Mouse (Mus musculus): Measurements from ENCODE around the gene 4921504E06Rik.

DNA sequence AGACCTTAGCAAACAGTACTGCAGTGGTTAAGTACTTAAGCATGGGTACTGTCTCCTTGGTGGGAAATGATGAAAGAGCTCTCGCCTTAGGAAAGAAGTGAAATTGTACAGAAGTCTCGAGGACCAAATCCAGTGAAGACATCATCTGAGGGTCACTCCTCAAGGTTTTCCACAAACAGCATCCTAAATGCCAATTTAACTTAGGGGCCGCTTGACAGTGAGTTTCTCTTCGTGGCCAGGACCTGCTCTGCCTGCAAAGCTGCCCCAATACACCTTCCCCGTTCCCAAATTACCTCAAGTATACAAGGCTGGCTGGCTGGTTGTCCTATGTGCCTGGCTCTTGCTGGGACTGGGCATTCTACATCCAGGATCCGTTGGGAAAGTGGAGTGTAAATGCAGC is 137.6 kb downstream of the 4921504E06Rik start:
- no peak for TF ChIP-seq POLR2A (IDR thresholded peaks at IDR 0.05; ENCODE audit: low read depth, low read length)
- TF ChIP-seq CTCF (IDR thresholded peaks at IDR 0.05; ENCODE audit: extremely low read depth, insufficient read length, insufficient replicate concordance, low read depth, low read length) = no peak
